Mouse (Mus musculus) lung, postnatal 0 days (tissue): ENCODE data around the gene Tcf15.

Experiments used
- CTCF ChIP-seq: IDR thresholded peaks from 2 replicates; pipeline ENCODE4 v1.5.1; 2016; ENCODE audit warnings: antibody characterized with exemption, mild to moderate bottlenecking
- EP300 ChIP-seq: IDR thresholded peaks from 2 replicates; pipeline ENCODE4 v1.6.1; 2016; ENCODE audit warnings: antibody characterized with exemption, mild to moderate bottlenecking, control low read depth

DNA sequence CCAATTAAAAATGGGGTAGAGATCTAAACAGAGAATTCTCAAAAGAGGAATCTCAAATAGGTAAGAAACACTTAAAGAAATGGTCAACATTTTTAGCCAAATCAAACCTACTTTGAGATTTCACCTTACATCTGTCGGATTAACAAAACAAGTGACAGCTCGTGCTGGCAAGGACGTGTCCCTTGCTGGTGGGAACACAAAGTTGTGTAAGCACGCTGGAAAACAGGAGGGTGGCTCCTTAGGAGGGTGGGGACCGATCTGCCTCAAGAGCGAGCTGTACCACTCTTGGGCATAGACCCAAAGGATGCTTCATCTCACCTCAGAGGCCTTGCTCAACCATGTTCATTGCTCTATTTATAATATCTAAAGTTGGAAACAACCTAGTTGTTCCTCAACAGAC is 22.9 kb downstream of the Tcf15 start:
- TF ChIP-seq CTCF (no peak), EP300 (no peak)
